Mouse (Mus musculus) thymus, adult 2 months (tissue): ENCODE measurements around the gene Klk1b3.

Experiments
- CTCF ChIP-seq: fragments of 200-500 bp; IDR thresholded peaks from 2 replicates; pipeline ENCODE4 v1.5.1; 2012; ENCODE audit warnings: mild to moderate bottlenecking, control low read depth, low read length, moderate library complexity, borderline replicate concordance; ENCODE audit not compliant: control insufficient read depth, poor library complexity, insufficient read depth; ENCODE audit errors: extremely low read depth
- POLR2A ChIP-seq: fragments of 200-500 bp; IDR thresholded peaks from 2 replicates; pipeline ENCODE4 v1.6.1; 2012; ENCODE audit warnings: mild to moderate bottlenecking, low read length, control low read depth, moderate library complexity; ENCODE audit not compliant: control insufficient read depth, poor library complexity, insufficient read depth; ENCODE audit errors: extremely low read depth

DNA sequence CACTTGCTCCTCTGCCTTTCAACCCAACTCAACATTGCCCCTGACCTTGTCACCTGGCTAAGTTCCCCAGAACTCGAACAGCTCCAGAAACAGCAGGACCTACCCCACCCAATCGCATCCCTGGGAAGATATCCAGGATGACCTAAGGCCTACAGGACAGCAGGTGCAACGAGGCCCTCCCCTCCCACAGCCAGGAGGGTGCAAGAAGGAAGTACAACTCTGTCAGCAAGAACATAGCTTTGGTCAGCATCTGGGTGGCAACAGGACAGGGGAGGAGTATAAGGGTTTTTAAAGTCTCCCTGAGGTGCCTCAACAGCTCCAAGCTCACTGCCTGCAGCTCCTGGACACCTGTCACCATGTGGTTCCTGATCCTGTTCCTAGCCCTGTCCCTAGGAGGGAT is at the start of gene Klk1b3:
- TF ChIP-seq CTCF (no peak), POLR2A (no peak)
